Mouse (Mus musculus) heart, postnatal 25 days (tissue): ENCODE results near the gene BC025920. TPM values are rescaled to one million over a fixed set of nuclear protein-coding genes. Genes with fewer than 3 reads are reported as not detected.

Experiments used
- DNase-seq: peaks from one replicate; pipeline ENCODE4 v3.0.0; 2022; ENCODE audit warnings: low spot score
- intact Hi-C: fragments of 180-260 bp; cut with DNase I; formaldehyde crosslinking; loops from one replicate; pipeline ENCODE4 v1.15.1; 2025
- total RNA-seq, 2 experiments: library from RNA; stranded (reverse); gene quantifications; 2 replicates each; pipeline ENCODE4 v1.2.3; 2021

Gene BC025920
- total RNA-seq, 2 experiments from 2014 or later = 1.9 to 2.8 TPM

- intact Hi-C loops = loop anchor here (2.0 kb wide), 1 partner anchor 33 kb away; no protein-coding TSS in a partner anchor
- DNase-seq = no peak
These were observed 33.9 kb upstream of the BC025920 start for GRCm38 (mm10) chr10:81572133-81572671.

DNA sequence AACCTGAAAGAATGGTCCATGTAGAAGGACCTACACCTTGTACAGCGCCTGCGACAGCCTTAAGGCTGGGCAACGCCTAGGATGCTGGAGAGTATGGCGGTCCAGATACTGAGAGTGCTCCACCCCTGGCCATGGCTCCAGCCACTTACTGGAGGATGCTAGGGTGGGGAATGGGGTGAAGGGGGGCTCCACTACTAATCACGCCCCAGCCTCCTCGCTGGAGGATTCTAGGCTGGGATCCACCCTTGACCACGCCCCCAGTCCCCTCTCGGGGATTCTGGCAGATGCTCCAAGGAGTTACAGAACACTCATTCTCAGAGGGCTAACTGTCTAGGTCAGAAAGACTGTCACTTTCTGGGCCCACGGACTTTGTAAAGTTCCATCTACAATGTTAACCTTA lies 33.1 kb upstream of the BC025920 start:
- intact Hi-C loops = loop anchor here (2.0 kb wide), 1 partner anchor 32 kb away; no protein-coding TSS in a partner anchor
- DNase-seq = peak; percentile 66

GRCm38 (mm10) chr10:81574081-81575056 lies 31.7 kb upstream of the BC025920 start, which contains the start of gene Tle2:
TSS of gene Tle2 (plus strand) at chr10:81574561.
- no peak for DNase-seq
- intact Hi-C loops = loop anchor here (2.0 kb wide), 1 partner anchor 18 kb away; no protein-coding TSS in a partner anchor

DNA sequence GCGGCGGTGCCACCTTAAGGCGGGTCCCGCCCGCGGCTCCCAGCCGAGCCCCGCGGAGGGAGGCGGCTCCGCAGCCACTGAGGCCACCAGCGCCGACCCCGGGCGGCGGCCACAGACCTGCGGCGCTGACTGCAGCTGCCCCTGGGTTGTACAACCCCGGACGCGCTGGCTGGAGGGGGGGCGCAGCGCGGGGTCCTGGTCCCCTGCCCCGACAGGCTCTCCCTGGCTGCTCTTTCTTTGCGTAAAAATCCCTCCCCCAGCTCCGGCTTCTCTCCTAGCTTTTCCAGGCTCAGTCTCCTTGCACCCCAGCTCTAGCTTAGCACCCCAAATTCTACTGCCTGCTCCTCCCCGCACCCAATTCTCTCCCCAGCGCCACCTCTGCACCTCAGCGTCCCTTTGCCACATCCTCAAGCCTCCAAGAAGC lies 30.9 kb upstream of the BC025920 start:
- DNase-seq = no peak
- intact Hi-C loops = loop anchor here (2.0 kb wide), 1 partner anchor 18 kb away; no protein-coding TSS in a partner anchor

GRCm38 (mm10) chr10:81575695-81576094 lies 30.4 kb upstream of the BC025920 start:
- intact Hi-C loops = loop anchor here (2.0 kb wide), 1 partner anchor 17 kb away; no protein-coding TSS in a partner anchor
- DNase-seq = no peak

DNA sequence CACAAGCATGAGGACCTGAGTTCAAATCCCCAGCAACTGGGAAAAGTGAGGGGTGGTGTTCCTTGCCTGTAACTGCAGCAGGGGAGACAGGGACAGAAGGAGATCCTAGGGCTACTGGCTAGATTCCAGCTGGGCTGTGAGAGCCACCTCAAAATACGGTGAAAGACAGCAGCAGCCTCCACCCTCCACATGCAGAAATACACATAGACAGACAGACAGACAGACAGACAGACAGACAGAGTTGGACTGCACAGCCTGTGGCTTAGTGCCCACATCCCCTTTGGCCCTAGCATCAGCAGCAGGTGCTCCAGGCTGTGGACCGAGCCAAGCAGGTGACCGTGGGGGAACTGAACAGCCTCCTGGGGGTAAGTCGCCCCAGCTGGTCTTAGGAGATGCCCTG lies 26.1 kb upstream of the BC025920 start:
- intact Hi-C loops = no loop called here
- no peak for DNase-seq

DNA sequence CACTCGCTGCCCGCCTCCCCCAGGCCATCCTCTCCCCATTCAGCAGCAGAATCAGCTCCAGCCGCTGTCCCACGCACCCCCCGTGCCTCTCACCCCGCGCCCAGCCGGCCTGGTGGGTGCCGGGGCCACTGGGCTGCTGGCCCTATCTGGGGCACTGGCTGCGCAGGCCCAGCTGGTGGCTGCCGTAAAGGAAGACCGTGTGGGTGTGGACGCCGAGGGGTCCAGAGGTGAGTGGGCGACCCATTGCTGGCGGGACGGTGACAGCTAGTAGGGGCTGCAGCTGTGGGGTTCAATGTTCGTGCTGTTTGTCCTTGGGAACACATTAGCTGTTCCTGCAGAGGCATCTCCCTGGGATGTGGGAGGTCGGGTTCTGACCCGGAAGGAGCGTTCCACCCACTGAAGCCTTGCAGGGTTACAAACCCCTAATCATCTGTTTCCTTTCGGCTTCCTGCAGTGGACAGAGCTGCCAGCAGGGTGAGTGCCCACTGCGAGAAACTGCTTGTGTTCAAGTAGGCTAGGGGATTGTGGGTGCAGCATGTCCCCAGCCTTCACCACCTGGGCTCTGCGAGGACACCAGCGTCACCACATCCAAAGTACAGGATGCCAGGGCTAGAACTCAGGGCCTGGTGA lies 25.5 kb upstream of the BC025920 start:
- no peak for DNase-seq

GRCm38 (mm10) chr10:81583347-81583746 lies 22.7 kb upstream of the BC025920 start:
- intact Hi-C loops = no loop called here
- DNase-seq = no peak

More for the DNA sequence above, 25.5 kb upstream of the BC025920 start:
- intact Hi-C loops = no loop called here

- DNase-seq = no peak
- intact Hi-C loops = no loop called here
These were observed 17.3 kb upstream of the BC025920 start for GRCm38 (mm10) chr10:81588739-81589138.

GRCm38 (mm10) chr10:81591846-81592245 lies 14.2 kb upstream of the BC025920 start:
- intact Hi-C loops = loop anchor here (2.0 kb wide), 1 partner anchor 17 kb away; the partner anchor contains the start of gene Tle2
- DNase-seq = no peak

DNA sequence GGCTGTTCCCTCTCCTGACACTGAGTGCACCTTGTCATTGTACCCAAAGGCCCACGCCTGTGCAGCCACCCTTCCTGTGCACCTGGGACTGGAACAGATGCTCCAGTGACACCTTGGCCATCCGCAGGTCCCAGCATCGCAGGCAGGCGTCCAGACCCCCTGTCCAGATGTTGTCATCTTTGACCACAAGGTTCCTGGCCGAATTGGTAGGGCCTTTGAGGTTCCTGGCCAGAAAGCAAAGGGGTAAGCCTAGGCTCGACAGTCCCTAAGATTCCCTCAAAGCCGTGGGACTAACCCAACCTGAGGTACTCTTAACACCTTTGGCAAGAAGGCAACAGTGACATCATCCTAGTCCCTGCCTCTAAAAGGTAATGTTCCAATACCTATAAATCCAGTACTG lies 13.4 kb upstream of the BC025920 start:
- DNase-seq = no peak
- intact Hi-C loops = loop anchor here (2.0 kb wide), 1 partner anchor 18 kb away; the partner anchor contains the start of gene Tle2

DNA sequence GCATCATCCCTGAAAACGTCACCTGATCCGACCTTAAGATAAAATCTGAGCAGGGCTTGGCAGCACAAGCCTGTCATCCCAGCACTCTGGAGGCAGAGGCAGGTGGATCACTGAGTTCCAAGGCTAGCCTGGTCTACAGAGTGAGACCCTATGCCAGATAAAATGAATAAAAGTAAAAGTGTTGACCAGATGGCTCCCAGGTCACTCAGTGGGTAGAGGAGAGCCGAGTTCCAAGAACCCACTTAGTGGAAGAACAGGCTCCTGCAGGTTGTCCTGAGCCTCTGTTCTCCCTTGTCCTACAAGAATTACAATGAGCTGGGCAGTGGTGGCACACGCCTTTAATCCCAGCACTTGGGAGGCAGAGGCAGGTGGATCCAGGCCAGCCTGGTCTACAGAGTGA lies 12.8 kb upstream of the BC025920 start:
- DNase-seq = no peak
- intact Hi-C loops = loop anchor here (2.0 kb wide), 1 partner anchor 18 kb away; the partner anchor contains the start of gene Tle2

- no peak for DNase-seq
- intact Hi-C loops = loop anchor here (2.0 kb wide), 1 partner anchor 19 kb away; the partner anchor contains the start of gene Tle2
These were observed 12.1 kb upstream of the BC025920 start for GRCm38 (mm10) chr10:81593935-81594334.

GRCm38 (mm10) chr10:81595599-81595998 lies 10.5 kb upstream of the BC025920 start:
- no peak for DNase-seq
- intact Hi-C loops = no loop called here

GRCm38 (mm10) chr10:81596611-81597010 lies 9.5 kb upstream of the BC025920 start:
- peak; percentile 40 for DNase-seq
- intact Hi-C loops = no loop called here

DNA sequence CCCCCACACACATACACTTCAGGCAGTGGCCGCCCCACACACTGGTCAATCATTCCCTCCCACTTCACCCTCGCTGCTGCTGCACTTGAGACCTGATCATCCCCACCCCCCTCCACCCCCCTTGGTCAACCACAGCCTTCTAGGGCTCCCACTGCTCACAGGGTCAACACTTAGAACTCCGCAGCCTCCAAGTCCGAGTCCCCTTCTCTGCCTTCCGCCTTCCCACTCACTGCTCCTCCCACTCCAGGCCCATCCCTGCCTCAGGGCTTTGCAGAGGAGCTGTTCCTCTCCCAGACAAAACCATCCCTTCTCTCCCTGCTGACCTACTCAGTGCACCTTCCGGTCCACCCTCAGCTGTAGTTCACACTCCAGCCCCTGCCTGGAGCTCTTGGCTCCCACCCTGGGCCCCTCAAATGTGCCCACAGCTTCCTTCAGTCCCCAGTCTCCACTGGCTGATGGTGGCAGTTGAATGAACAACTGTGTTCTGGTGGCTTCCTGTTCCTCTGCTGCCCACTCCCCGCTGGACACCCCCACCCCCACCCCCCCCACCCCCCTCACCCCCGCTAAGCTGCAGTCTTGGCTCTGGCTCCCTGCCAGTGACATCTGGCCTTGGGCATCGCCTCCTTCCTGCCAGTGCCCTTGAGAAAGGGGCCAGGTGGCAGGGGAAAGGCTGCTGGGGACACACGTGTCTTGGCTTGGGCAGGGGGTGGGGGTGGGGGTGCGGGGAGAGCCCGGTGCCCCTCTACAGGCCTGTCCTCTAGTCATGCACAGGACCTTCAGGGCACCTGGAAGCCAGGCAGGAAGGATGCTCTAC lies 8.7 kb upstream of the BC025920 start:
- intact Hi-C loops = no loop called here

GRCm38 (mm10) chr10:81598342-81598741 lies 7.7 kb upstream of the BC025920 start:
- intact Hi-C loops = no loop called here
- no peak for DNase-seq

More for the DNA sequence above, 8.7 kb upstream of the BC025920 start:
- DNase-seq = peak; percentile 29

DNA sequence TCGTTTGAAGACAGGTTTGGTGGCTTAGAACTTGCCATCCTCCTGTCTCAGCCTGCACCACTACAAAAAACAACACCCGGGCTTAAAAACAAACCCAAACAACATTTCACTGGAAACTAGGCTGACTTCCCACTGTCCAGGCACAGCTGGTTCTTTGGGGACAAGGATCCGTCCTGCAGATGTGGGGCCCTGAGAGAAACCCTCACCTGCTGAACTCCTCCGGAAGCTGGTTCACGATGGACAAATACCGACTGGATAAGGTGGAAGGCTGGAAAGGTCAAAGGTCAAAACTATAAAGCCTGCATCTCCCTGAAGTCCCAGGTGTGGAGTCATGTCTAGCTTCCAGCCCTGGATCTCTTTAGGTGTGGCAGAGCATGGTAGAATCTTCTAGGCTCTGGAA lies 7.2 kb upstream of the BC025920 start:
- intact Hi-C loops = no loop called here
- no peak for DNase-seq

DNA sequence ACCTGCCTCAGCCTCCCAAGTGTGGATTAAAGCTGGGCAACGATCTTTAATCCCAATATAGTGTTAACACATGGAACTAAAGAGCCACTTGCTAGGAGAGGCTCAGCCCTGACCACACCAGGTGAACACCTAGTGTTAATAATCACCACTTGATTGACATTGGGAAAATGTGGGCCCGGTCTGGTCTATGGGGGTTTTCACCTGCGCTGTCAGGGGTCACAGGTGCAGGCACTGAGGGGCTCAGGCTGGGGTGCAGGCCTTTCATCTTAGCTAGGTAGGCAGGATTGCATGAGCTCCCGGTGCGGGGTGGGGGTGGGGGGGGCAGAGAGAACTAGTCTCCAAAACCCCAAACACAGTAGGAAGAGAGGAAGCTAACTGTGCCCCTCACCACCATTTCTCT lies 6.4 kb upstream of the BC025920 start:
- no peak for DNase-seq
- intact Hi-C loops = loop anchor here (5.0 kb wide), 1 partner anchor 97 kb away; the partner anchor contains the start of gene S1pr4
